Mouse (Mus musculus) cerebellum, adult 8-10 months (tissue): ENCODE data around the gene Zfhx3.

Source experiments
- DNase-seq: peaks from one replicate; pipeline ENCODE4 v3.0.0; 2022

Gene Zfhx3

DNA sequence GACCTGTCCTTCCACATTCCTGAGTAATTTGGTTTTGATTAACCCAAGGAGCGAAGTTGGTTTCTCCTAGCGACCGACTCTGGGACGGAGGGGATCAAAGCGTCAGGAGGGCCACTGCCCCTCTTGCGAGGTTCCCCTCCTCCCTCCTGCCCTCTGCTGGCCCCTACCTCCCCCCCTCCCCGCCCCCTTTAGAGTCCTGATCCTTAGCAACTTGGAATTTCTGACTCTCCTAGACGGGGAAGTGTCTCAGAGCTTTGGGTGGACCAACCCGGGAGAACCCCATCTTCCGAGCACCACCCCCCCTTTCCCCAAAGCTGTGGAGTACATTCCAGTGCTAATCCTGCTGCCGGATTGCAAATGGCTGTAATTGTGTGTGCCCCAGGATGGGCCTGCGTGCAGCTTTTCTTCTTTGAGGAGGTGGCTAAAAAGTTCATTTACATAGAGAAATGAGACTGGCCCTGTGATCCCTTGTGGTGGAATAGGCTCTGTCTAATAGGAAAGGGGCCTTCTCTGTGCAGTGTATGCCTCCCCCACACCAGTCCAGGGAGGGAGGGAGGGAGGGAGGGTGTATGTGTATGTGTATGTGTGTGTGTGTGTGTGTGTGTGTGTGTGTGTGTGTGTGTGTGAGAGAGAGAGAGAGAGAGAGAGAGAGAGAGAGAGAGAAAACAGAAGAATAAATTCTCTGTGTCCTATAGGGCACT lies 784.2 kb downstream of the Zfhx3 start:
- DNase-seq: no peak

DNA sequence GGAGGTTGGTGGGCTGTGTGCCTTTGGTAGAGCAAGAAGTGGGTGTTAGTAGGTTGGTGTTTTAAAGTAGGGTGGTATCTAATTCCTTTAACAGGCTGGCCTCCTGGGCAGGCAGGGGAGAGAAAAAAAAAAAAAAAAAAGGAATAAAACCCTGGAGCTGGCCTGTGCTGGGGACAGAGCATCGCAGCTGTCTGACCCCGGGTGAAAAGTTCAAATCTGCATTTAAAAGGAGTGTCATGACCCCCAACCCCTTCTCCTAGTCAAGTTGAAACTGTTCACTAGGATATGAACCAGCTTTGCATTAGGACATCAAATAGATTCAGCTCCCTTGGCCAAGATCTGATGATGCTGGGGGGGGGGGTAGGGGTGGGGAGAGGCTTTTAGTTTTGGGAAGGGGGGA lies 786.7 kb downstream of the Zfhx3 start:
- no peak for DNase-seq

GRCm38 (mm10) chr8:108729667-108730329 lies 787.4 kb downstream of the Zfhx3 start:
- DNase-seq: no peak

- DNase-seq: no peak
Observed at GRCm38 (mm10) chr8:108730907-108731440, 788.5 kb downstream of the Zfhx3 start.

GRCm38 (mm10) chr8:108732500-108732899 lies 790.1 kb downstream of the Zfhx3 start:
- no peak for DNase-seq

GRCm38 (mm10) chr8:108733385-108733784 lies 790.9 kb downstream of the Zfhx3 start:
- DNase-seq: no peak

DNA sequence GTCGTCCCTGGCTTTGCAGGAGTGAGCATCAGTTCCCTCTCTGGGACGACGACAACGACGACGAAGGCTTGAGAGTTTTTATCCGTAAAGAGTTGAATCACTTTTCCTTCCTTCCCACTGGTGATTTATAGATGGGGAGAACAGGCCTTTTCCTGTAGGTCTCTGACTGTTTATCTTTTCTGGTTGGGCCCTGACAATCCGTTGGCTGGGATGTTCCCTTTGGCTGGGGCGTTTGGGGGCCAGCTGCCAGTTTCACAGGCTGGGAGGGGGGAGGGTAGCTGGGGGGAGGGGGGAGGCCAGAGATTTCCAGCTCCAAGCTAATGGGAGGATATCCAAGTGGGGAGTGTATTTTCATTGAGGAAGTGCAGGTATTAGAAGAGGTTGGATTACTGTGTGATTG lies 794.0 kb downstream of the Zfhx3 start:
- no peak for DNase-seq

DNA sequence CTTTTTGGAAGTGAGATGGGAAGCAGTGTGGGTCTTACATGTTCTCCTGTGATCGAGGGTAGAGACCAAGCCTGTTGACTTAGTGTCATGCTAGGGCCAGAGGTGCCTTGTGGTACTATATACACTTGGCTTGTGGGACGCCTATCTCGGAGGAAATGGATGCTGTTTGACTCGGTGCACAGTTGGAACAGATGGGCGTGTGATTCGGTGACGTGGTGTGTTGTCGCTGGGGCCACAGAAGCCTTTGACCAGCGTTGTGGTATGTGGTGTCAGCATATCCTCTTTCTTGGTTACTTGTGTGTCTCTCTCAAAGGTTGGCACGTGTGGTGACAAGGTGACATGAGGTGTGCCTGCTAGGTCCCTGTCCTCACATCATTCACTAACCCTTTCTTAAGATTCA lies 795.7 kb downstream of the Zfhx3 start:
- no peak for DNase-seq

GRCm38 (mm10) chr8:108739517-108739916 lies 797.1 kb downstream of the Zfhx3 start:
- DNase-seq: no peak

DNA sequence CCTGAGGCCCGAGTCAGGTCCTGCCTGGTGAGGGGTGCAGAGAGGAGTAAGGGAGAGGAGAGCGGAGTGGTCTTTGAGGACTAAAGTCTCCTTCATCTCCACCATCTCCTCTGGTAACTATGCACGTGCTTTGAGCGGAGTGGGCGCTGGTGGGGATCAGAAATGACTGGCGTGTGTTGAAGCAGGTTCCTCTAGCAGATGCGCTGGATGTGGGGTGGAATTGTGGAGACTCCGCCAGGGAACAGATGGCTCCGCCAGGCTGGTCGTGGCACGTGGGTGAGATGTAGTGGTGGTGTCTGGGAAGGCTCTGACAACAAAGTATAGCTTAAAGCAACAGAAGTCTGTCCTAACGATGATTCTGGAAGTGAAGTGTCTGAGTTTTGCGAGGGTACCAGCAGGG lies 798.0 kb downstream of the Zfhx3 start:
- DNase-seq: no peak

DNA sequence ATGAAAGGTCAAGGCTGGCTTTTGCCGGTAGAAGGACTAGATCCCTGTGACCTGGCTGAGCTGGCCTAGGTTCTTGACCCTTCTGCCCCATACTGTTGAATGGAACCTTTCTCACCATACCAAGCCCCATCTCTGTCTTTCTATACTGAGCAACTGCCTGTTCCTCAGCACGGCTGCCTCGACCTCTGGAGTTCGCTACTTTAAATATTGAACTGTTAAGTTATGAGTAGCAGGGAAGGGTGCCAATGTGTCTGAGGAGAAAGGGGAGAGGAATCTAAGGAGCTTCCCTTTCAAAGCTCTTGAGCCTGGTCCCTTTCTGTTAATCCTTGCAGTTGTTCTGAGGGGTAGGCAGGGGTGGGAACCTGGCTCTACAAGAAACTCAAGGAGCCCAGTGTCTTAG lies 799.2 kb downstream of the Zfhx3 start:
- no peak for DNase-seq

GRCm38 (mm10) chr8:108742465-108742864 lies 800.0 kb downstream of the Zfhx3 start:
- DNase-seq: no peak

GRCm38 (mm10) chr8:108743238-108743637 lies 800.8 kb downstream of the Zfhx3 start:
- no peak for DNase-seq

GRCm38 (mm10) chr8:108745551-108745950 lies 803.1 kb downstream of the Zfhx3 start:
- DNase-seq: no peak

GRCm38 (mm10) chr8:108748095-108748494 lies 805.7 kb downstream of the Zfhx3 start:
- no peak for DNase-seq

DNA sequence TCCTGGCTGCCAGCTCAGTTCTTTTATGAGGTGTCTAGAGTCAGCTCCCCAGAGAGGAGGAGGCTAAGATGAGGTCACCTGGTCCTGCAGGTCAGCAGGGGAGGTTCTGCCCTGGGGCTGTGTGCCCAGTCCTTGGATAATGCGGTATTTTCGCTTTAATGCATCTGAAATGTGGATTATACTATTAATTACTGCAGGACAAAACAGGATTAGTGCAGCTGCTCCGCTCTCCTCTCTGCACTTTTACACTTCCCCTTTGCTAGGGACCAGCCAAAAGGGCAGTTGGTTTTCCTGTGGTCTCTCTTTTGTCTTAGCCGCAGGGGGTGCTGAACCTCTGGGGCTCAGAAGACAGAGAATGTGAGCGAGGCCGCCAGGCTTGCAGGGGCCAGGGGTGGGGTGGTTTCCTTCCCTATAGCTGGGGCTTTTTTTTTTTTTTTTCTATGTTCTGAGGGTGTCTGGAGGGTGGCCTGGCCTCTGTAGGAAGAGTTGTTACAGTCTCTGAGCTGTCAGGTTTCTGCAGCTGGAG lies 806.5 kb downstream of the Zfhx3 start:
- DNase-seq: no peak

GRCm38 (mm10) chr8:108750806-108751205 lies 808.4 kb downstream of the Zfhx3 start:
- no peak for DNase-seq

- DNase-seq: no peak
Observed at GRCm38 (mm10) chr8:108754556-108754955, 812.1 kb downstream of the Zfhx3 start.

- peak; percentile 37 for DNase-seq
Observed at GRCm38 (mm10) chr8:108755400-108756325, 813.2 kb downstream of the Zfhx3 start.

- peak; percentile 24 for DNase-seq
Observed at GRCm38 (mm10) chr8:108759511-108760330, 817.3 kb downstream of the Zfhx3 start.

GRCm38 (mm10) chr8:108760745-108761144 lies 818.3 kb downstream of the Zfhx3 start:
- no peak for DNase-seq

DNA sequence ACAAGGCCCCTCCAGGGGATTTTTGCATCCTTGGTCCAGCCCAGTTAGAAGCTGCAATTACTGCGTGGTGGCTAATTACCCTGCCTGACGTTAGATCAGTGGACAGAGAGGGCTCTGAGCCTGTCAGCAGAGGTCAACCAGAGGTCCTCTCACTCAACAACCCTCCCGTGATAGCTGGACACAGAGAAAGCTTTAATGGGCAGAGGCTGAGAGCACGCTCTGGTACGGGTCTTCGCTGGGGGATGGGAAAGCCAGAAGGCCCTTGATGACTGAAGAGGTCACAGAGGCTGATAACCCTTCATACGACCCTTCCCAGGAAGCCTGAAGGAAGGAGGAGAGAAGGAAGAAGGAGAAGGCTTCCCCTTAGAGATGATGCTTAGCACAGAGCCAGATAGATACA lies 820.1 kb downstream of the Zfhx3 start:
- no peak for DNase-seq
